Mouse (Mus musculus) erythroblast, embryonic 14.5 days (primary cell): ENCODE data around the gene Pcdh9.

ENCODE experiments used
- GATA1 ChIP-seq: IDR thresholded peaks from 2 replicates; pipeline ENCODE4 v1.6.1; 2012; ENCODE audit warnings: low read length, inconsistent platforms, mixed read lengths
- TAL1 ChIP-seq: IDR thresholded peaks from 3 replicates; pipeline ENCODE4 v1.6.1; 2012; ENCODE audit warnings: low read length, inconsistent platforms, mixed read lengths

- TF ChIP-seq TAL1, result no peak
- no peak for TF ChIP-seq GATA1
Observed at GRCm38 (mm10) chr14:93349166-93349565, 541.3 kb downstream of the Pcdh9 start.
